Mouse (Mus musculus) heart, embryonic 12.5 days (tissue): ENCODE measurements around the gene Kif19a. TPM values are rescaled to one million over a fixed set of nuclear protein-coding genes. Genes with fewer than 3 reads are reported as not detected.

Experiments used
- ATAC-seq: fragments of 200-750 bp; cut with Nextera tagmentation; 2 replicates; pipeline ENCODE4 v1.8.0; 2017; ENCODE audit warnings: moderate TSS enrichment, moderate library complexity; ENCODE audit not compliant: insufficient number of reproducible peaks, low FRiP score
- H3K27ac ChIP-seq: fragments of 300-500 bp; sonication (generic); 2 replicates; pipeline ENCODE4 v1.5.1; 2016; ENCODE audit warnings: mild to moderate bottlenecking, moderate library complexity; ENCODE audit not compliant: poor library complexity, severe bottlenecking
- H3K27me3 ChIP-seq: fragments of 300-500 bp; sonication (generic); replicated peaks from 2 replicates; pipeline ENCODE4 v1.6.1; 2016; ENCODE audit warnings: mild to moderate bottlenecking, moderate library complexity
- H3K36me3 ChIP-seq: fragments of 300-500 bp; sonication (generic); 2 replicates; pipeline ENCODE4 v1.6.1; 2016; ENCODE audit warnings: mild to moderate bottlenecking, moderate library complexity
- H3K4me1 ChIP-seq: fragments of 300-500 bp; sonication (generic); replicated peaks from 2 replicates; pipeline ENCODE4 v1.6.1; 2016; ENCODE audit warnings: mild to moderate bottlenecking
- H3K4me2 ChIP-seq: fragments of 300-500 bp; sonication (generic); 2 replicates; pipeline ENCODE4 v1.6.1; 2016; ENCODE audit warnings: mild to moderate bottlenecking, moderate library complexity
- H3K4me3 ChIP-seq: fragments of 300-500 bp; sonication (generic); 2 replicates; pipeline ENCODE4 v1.5.1; 2016; ENCODE audit warnings: mild to moderate bottlenecking
- H3K9ac ChIP-seq: fragments of 300-500 bp; sonication (generic); 2 replicates; pipeline ENCODE4 v1.6.1; 2016; ENCODE audit warnings: mild to moderate bottlenecking, moderate library complexity
- H3K9me3 ChIP-seq: fragments of 300-500 bp; sonication (generic); replicated peaks from 2 replicates; pipeline ENCODE4 v1.6.1; 2016; ENCODE audit warnings: mild to moderate bottlenecking, moderate library complexity
- WGBS: fragments of 180-500 bp; shearing (Covaris S2); methylation state at CpG from one replicate; pipeline ENCODE4 v1.1.7; 2016; 5-methylcytosine and 5-hydroxymethylcytosine counted together
- polyA plus RNA-seq: library from polyadenylated mRNA; unstranded; fragments of >200 nt; fragmentation: Nextera tagmentation; extraction: Ambion mirVana; gene quantifications from 2 replicates; pipeline ENCODE4 v1.2.1, GENCODE M21; 2016

Gene Kif19a
- polyA plus RNA-seq, result 0.32 TPM in 1 of 2 replicates, not detected in the other

DNA sequence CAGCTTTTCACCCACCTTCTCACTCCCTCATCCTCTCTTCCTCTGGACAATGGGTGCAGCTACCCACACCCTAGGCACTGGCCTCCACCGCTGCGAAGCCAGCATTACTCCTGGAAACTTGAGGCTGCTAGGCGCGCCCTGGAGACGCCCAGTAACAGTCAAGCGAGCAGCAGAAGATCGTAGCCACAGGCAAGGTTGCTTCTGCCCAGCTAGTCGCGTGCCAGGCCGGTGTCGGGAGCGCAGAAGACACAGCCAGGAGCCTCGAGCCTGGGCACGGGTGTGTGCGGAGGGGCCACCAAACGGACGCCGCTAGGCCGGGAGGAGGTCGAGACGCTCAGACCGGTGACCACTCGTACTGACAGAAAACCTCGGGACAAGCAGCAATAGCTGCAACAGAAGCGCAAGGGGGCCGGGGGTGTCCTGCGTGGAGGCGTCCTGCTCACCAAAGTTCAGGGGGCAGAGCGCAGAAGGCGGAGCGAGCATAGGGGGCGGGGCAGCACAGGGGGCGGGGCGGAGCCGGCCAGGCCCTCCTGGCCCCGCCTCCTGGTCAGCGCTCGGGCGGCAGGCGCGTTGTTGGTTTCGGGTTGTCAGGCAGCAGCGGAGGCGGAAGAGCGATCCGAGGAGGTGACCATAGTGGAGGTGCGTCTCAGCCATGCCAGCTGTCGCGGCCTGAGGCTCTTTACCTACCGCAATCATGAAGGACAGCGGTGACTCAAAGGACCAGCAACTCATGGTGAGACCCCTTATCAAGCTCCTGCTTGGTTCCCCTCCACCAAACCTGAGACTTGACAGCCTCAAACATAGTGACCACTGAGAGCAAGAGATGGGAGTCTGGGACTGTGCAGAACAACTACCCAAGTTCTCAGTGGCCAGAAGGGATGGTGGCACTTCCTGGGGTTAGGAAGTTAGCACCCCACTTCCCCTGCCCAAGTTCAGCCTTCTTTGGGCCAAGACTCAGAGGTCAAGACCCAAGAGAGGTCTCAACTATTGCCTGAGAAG lies at the start of gene Kif19a:
Gene Kif19a, plus strand, starts transcription at position 569 of the 999 bp plus-strand sequence.
- peak; percentile 69 for ATAC-seq
- Histone ChIP-seq H3K27me3 (peaks cover 61% of the 10 kb centered on the region), H3K4me3 (peak within 1 kb of the TSS; percentile 51), H3K4me1 (no peaks in the 10 kb centered on the region; the same call in 1 of the 2 replicates), H3K4me2 (peak within 1 kb of the TSS; percentile 84), H3K27ac (no peak within 1 kb of the TSS), H3K9me3 (no peaks in the 10 kb centered on the region), H3K9ac (0 out of 2 replicates have a peak within 1 kb of the TSS, but pooled peaks have one; percentile 46), H3K36me3 (no peaks in the 10 kb centered on the region)
- 4% methylated on average over 51 of the region's 51 CpGs for WGBS

DNA sequence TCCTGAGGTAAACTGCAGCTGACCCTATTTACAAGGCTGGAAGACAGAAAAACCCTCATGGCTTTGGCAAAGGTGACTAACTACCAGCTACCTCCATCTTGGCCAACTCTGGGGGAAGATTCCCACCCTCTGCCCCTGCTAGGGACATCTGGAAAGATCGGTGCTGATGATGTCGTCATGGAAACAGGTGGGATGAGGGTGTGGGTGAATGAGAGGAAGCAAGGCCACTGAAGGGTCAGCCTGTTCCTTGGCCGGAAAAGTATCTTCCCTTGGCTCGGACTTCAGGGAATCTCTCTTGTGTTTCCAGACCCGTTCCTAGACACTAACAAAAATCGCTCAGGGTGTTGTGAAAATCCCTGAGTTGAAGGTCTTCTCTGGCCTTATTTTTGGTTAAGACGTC lies 49.7 kb upstream of the Kif19a start:
- WGBS, result 74% methylated on average over 7 of the region's 7 CpGs
- Histone ChIP-seq H3K27ac (no peak overlapping the region), H3K4me1 (no peaks in the 10 kb centered on the region), H3K9me3 (no peaks in the 10 kb centered on the region), H3K36me3 (no peaks in the 10 kb centered on the region), H3K4me3 (no peak overlapping the region), H3K27me3 (no peaks in the 10 kb centered on the region), H3K9ac (no peak overlapping the region), H3K4me2 (no peak overlapping the region)
- no peak for ATAC-seq

DNA sequence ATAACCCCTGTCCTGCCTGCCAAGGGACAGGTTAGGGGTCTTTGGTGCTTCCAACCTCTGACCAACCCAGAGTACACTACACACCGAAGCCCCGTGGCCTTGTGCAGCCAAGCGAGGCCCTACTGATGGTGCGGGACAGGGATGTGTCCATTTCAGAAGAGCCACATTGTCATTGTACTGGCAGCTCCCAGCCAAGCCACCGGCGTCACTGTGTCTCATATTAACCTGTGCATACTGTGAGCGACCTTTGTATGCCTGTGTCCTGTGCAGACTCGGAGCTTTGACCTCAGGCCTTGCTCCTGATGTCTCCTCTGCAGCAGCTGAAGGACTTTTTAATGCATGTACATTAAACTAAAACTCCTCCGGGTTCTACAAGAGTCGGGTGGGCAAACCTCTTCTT lies 44.7 kb upstream of the Kif19a start:
- ATAC-seq, result no peak
- Histone ChIP-seq H3K9me3 (0 out of 2 replicates have a peak, but pooled peaks cover 3% of the 10 kb centered on the region), H3K27ac (no peak overlapping the region), H3K4me1 (no peaks in the 10 kb centered on the region; the same call in 1 of the 2 replicates), H3K4me2 (no peak overlapping the region), H3K27me3 (no peaks in the 10 kb centered on the region), H3K9ac (no peak overlapping the region), H3K36me3 (no peaks in the 10 kb centered on the region), H3K4me3 (no peak overlapping the region)
- WGBS, result 82% methylated on average over 10 of the region's 10 CpGs

DNA sequence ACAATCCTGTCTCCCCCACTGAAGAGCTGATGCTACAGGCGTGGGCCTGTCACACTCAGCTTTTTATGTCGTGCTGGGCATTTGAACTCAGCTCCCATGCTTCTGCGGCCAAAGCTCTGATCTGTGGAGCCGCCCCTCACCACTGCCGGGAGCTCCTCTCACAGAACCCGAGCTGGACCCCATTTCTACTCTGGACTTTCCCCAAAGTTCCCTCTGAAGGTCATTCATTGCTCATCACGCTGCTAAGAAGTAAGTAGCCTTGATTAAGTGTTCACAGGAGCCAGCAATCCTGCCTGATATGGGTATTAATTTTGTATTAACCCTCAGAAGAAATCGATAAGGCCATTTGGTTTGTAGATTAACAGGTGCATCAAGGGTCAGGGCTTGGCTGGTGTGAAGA lies 42.8 kb upstream of the Kif19a start:
- no peak for ATAC-seq
- H3K36me3 ChIP-seq, result no peaks in the 10 kb centered on the region
- no peaks in the 10 kb centered on the region for H3K27me3 ChIP-seq
- 0 out of 2 replicates have a peak, but pooled peaks cover 3% of the 10 kb centered on the region for H3K9me3 ChIP-seq
- WGBS, result 81% methylated on average over 8 of the region's 8 CpGs
- H3K4me3 ChIP-seq, result no peak overlapping the region
- no peak overlapping the region for H3K4me2 ChIP-seq
- H3K27ac ChIP-seq, result no peak overlapping the region
- H3K4me1 ChIP-seq, result peaks cover 5% of the 10 kb centered on the region
- H3K9ac ChIP-seq, result no peak overlapping the region

DNA sequence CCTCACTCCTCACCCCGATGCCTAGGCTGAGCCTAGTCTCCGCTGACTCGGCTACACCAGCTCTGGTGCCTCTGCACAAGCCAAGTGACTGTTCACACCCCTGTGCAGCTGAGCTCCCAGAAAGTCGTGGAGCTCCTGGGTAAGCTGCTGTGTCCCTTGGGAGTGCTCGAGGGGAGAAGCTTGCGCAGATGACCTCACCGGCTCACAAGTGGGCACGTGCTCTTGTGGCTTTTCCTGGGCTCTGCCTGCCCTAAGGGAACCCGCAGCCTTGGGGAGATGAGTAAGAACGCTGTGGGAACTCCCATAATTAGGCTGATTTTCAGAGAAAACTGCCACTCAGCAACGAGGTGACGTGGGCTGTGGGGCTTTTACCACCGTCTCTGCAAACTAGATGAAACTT lies 42.2 kb upstream of the Kif19a start:
- no peak overlapping the region for H3K4me3 ChIP-seq
- H3K9ac ChIP-seq, result no peak overlapping the region
- WGBS, result 68% methylated on average over 13 of the region's 13 CpGs

DNA sequence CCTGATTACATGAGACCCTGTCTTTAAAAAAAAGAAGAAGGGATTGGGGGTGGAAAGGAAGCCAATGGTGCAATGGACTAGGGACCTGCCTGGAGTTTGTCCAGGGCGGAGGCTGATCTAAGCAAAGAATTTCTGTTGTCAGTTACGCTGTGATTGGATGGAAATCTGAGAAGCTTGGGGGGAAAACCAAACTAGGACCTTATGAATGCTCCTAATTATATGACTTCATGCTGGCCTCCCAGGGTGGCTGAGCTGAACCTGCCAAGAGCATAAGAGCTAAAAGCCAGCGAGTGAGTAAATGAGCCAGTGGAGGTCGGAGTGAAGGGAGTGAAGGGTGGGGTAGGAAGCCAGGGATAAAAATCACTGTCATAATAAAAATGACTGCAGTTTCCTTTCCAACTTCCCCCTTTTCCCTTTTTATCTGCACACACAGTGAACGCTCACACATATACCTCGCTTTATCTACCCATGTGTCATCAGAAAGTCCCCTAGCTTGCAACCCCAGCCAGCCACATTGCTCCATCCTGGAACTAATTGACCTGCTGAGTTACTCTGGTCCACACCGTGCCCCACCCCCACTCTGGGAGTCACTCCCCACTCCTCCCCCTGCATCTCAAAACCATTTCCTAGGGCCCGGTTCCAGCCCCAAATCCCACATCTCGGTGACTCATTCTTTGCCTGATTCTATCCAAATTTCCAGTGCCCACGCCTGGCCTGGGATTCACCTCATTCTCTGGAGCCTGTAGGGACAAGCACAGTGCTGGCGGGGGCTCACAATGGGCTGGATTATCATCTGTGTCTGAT lies 40.2 kb upstream of the Kif19a start:
- Histone ChIP-seq H3K9me3 (0 out of 2 replicates have a peak, but pooled peaks cover 3% of the 10 kb centered on the region), H3K27me3 (no peaks in the 10 kb centered on the region), H3K4me2 (no peak overlapping the region), H3K36me3 (no peaks in the 10 kb centered on the region), H3K27ac (no peak overlapping the region; the same call in 1 of the 2 replicates), H3K4me3 (no peak overlapping the region), H3K9ac (no peak overlapping the region), H3K4me1 (peaks cover 16% of the 10 kb centered on the region)
- ATAC-seq, result no peak
- WGBS, result 46% methylated on average over 11 of the region's 11 CpGs

More for the DNA sequence above, 42.2 kb upstream of the Kif19a start:
- ATAC-seq, result no peak
- H3K27me3 ChIP-seq, result no peaks in the 10 kb centered on the region
- H3K36me3 ChIP-seq, result no peaks in the 10 kb centered on the region
- no peak overlapping the region for H3K4me2 ChIP-seq
- H3K4me1 ChIP-seq, result peaks cover 11% of the 10 kb centered on the region
- H3K9me3 ChIP-seq, result 0 out of 2 replicates have a peak, but pooled peaks cover 3% of the 10 kb centered on the region
- no peak overlapping the region for H3K27ac ChIP-seq

DNA sequence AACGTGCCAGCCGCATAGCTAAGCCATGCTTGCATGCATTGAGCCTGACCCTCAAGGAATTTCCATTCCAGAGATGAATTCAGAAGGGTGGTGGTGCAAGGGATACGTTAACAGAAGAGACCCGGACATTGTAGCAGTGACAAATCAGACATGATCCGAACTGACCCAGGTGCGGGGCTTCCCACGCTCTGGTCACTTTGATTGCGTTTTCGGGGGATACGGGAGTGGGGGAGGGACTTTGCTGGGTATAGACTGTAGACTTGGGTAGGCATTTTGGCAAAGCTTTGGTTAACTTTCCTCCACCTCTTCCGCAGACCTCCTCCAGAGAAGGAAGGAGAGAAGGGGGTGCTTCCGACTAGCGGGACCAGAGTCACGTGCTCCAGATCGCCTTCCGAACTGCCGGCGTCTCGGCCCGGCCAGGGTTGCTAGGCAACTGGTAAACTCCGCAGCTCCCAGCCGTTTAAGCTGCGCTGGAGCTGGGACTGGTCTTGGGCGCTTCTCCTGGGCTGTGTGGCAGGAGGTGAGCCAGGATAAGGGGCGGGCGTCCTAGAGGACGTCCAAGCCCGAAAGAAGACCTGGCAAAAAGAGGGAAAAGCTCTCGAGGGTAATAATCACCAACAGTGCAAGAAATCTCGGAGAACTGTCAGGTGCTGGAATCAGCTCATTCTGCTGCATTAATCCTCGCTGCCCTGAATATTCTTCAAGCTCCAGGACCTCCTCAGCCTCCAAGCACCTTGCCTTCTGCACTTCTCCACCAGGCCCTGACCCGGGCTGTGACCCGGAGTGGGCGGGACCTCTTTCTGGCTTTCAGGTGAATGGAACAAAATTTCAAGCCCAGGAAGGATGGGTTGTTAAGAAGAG lies 38.0 kb upstream of the Kif19a start, which contains the start of gene Dnaic2:
Gene Dnaic2, plus strand, starts transcription at position 444 of the 861 bp plus-strand sequence.
- H3K4me1 ChIP-seq, result peaks cover 16% of the 10 kb centered on the region
- 0 out of 2 replicates have a peak within 1 kb of the TSS, but pooled peaks have one; percentile 43 for H3K9ac ChIP-seq
- no peaks in the 10 kb centered on the region for H3K27me3 ChIP-seq
- peak within 1 kb of the TSS; percentile 45 for H3K4me3 ChIP-seq
- ATAC-seq, result peak; percentile 76
- no peaks in the 10 kb centered on the region for H3K36me3 ChIP-seq
- peak within 1 kb of the TSS; percentile 73 for H3K4me2 ChIP-seq
- 8% methylated on average over 34 of the region's 34 CpGs for whole genome bisulfite sequencing
- H3K9me3 ChIP-seq, result no peaks in the 10 kb centered on the region
- no peak within 1 kb of the TSS for H3K27ac ChIP-seq

DNA sequence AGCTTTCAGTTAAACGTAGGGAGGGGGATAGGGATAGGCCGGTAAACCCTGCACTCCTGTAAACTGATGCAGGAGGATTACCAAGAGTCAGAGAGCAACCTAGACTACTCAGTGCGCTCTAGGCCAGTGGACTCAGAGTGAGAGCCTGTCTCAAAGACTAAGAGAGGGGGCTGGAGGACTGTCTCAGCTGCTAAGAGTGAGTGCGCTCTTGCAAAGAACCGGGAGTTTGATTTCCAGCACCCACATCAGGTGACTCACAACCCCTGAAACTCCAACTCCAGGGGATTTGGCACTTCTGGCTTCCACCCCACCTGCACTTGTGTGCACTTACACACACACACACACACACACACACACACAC lies 37.4 kb upstream of the Kif19a start:
- H3K4me1 ChIP-seq, result peaks cover 16% of the 10 kb centered on the region
- no peak for ATAC-seq
- H3K27ac ChIP-seq, result no peak overlapping the region
- 0 out of 2 replicates have a peak, but pooled peaks cover under 1% of the 10 kb centered on the region for H3K27me3 ChIP-seq
- H3K9ac ChIP-seq, result no peak overlapping the region
- 30% methylated on average over 5 of the region's 5 CpGs for WGBS
- no peaks in the 10 kb centered on the region for H3K9me3 ChIP-seq
- H3K4me3 ChIP-seq, result peak overlapping the region; percentile 45; the same call in 1 of the 2 replicates
- H3K4me2 ChIP-seq, result peak overlapping the region; percentile 73
- no peaks in the 10 kb centered on the region for H3K36me3 ChIP-seq

DNA sequence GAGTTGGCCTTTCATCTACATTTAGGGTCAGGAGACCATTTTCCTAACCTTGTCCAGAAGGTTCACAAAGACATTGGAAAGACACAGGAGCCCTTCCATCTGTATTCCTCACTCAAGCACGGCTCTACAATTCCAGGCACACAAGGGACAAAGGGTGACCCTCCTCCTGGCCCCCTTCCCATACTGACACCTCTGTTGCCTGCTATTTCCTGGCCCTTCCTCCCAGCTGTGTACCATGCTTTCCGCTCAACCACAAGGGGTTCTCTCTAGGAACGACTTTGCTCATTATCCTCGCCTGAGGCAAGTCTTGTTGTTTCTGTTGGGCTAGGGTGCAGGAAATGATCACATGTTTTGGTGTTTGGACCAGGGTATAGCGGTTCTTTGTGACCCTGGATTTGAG lies 36.9 kb upstream of the Kif19a start:
- H3K9me3 ChIP-seq, result no peaks in the 10 kb centered on the region
- no peaks in the 10 kb centered on the region for H3K36me3 ChIP-seq
- H3K27ac ChIP-seq, result no peak overlapping the region
- peaks cover 16% of the 10 kb centered on the region for H3K4me1 ChIP-seq
- H3K27me3 ChIP-seq, result peaks cover 4% of the 10 kb centered on the region; the same call in 1 of the 2 replicates
- H3K4me2 ChIP-seq, result no peak overlapping the region
- no peak for ATAC-seq
- WGBS, result 42% methylated on average over 5 of the region's 5 CpGs
- no peak overlapping the region for H3K9ac ChIP-seq
- no peak overlapping the region for H3K4me3 ChIP-seq

DNA sequence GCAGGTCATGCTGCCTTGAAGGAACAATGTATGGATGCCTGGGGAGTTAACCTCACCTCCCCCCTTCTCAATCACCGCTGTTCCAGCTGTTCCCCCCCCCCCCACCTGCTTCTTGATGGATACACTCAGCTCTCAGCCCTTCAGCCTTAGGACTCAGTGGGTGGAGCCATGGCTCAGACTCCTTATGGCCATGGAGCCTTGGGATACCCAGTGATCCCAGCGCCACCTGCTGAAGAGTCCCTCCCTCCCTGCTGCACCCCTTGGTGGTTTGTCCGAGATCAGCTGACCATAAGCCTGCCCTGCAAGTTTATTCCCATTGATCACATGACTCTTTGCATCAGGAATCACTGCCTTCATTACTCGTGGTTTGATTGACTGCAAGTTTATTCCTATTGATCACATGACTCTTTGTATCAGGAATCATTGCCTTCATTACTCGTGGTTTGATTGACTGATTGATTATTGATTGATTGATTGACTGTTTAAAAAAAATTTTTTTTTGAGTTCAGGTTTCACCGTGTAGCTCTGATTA lies 35.3 kb upstream of the Kif19a start:
- H3K36me3 ChIP-seq, result no peaks in the 10 kb centered on the region
- no peak overlapping the region for H3K4me3 ChIP-seq
- ATAC-seq, result no peak
- H3K27ac ChIP-seq, result no peak overlapping the region
- H3K4me2 ChIP-seq, result no peak overlapping the region
- peaks cover 4% of the 10 kb centered on the region; the same call in 1 of the 2 replicates for H3K27me3 ChIP-seq
- 47% methylated on average over 6 of the region's 6 CpGs for WGBS
- no peak overlapping the region for H3K9ac ChIP-seq
- H3K9me3 ChIP-seq, result no peaks in the 10 kb centered on the region
- H3K4me1 ChIP-seq, result peaks cover 16% of the 10 kb centered on the region
